Mouse (Mus musculus) thymus, adult 2 months (tissue): Measurements from ENCODE around the gene Vwce.

Experiments
- CTCF ChIP-seq: fragments of 200-500 bp; IDR thresholded peaks from 2 replicates; pipeline ENCODE4 v1.5.1; 2012; ENCODE audit warnings: mild to moderate bottlenecking, control low read depth, low read length, moderate library complexity, borderline replicate concordance; ENCODE audit not compliant: control insufficient read depth, poor library complexity, insufficient read depth; ENCODE audit errors: extremely low read depth
- POLR2A ChIP-seq: fragments of 200-500 bp; IDR thresholded peaks from 2 replicates; pipeline ENCODE4 v1.6.1; 2012; ENCODE audit warnings: mild to moderate bottlenecking, low read length, control low read depth, moderate library complexity; ENCODE audit not compliant: control insufficient read depth, poor library complexity, insufficient read depth; ENCODE audit errors: extremely low read depth

DNA sequence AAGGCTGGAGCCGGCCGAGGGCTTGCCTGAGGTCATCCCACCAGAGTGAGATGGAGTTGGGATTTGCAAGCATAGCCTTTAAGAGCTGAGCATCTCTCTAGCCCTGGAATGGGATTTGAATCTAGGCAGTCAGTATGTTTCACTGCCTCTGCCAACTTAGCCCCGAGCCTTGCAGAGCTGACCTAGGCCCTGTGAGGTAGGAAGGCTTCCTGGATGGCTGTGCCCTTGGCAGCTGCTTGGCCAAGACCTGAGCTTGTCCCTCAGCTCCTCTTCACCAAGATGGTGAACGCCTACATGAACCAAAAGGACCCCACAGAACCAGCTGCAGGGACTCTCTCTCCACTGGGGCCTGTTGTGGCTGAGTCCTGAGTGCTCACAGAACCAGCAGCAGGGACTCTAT is 76.7 kb downstream of the Vwce start:
- no peak for TF ChIP-seq CTCF
- TF ChIP-seq POLR2A: no peak
